Mouse (Mus musculus) retina, postnatal 1 day (tissue): ENCODE results near the gene Sumo2.
A peak's percentile ranks its signal among the peaks of the same experiment; 100 is the strongest.
"Not testable (repeated sequence)": the region's sequence is repeated elsewhere in the genome, so short reads cannot be mapped to it uniquely, and the experiment has no call there.

Source experiments
- DNase-seq: peaks from one replicate; pipeline ENCODE4 v3.0.0-alpha.2; 2012

Sumo2 gene

DNA sequence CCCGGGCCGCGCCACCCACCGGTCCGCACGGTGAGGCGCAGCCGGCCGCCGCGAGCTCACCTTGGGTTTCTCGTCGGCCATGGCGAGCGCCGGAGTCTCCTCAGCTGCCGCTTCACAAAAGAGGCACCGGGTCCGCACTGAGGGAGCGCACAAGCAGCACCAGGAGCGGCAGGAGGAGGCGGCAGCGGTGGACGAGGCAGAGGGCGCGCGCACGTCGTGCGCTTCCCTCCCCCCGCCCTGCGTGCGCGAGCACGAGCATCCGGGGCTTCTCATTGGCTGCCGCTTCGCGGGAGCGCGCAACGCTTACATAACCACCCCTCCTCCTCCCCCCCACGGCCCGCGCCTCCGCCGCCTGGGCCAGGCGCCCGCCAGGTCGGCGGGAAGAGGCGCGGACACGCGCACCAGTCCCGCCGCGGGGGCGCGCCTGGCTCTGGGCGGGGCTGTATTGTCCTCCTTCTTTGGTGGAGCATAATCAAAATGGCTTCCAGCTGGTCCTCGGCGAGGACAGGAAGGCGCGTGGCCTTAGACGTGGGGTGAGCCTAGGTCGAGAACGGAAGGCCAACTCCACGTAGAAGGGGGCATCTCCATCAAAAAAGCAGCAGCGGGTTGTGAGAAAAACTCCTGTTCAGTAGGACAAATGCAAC, at the start of gene Sumo2:
Gene Sumo2, minus strand, starts transcription at position 239 of the 644 bp plus-strand sequence.
- peak; percentile 99 for DNase-seq

DNA sequence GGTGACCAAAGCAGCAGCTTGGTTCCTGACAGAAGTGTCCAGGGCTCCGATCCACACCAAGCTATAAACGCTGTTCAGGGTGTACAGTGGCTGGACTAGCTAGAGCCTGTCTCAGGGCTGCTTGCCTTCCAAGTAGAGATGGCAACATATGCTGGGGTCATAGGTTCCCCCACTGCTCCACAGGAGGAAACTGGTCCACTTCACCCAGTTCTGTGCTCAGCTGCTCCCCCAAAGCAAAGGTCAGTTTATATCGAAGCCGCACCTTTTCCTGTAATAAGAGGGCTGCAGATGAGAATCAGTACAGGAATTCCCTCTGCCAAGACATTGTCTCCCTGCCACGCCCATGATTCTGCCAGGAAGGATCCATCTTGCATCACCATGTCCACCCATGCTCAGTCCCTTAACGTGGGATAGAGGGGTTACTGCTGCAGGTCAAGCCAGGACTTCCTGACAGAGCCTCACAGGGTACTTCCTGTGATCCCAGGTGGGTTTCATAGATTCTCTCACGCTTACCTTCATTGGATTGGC, 49.6 kb upstream of the Sumo2 start:
- no peak for DNase-seq

DNA sequence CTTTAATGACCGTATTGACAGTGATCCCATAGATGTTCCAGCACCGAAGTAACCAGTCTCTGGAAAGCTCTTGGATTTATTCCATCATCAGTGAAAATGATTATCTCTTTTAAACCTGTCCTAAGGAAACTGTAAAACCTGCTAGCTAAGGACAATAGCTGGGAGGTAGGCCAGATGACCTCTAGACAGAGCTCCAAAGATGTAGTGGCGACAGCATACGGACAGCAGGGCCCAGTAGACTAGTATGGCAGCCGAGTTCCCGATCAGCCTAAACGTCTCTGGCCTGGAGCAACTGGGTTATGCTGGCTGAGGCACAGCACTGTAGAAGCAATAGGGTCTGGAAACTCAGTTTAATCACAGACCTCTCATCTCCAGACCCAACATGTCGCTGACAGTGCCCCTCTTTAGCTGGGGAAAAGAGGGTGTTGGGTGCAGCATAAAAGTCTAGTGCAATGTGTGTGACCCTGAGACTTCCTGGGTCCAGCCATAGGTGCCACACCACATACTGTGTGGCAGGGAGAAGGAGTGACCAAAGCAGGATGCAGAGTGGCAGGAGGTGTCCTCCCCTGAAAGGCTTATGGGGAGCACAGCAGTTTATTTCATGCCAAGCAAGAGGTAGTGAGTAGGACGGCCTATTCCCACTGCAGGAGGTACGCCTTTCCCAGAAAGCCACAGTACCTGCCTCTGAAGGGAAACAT, 48.4 kb upstream of the Sumo2 start:
- no peak for DNase-seq

- no peak for DNase-seq
Observed at GRCm38 (mm10) chr11:115582913-115583606, 47.0 kb upstream of the Sumo2 start.

DNA sequence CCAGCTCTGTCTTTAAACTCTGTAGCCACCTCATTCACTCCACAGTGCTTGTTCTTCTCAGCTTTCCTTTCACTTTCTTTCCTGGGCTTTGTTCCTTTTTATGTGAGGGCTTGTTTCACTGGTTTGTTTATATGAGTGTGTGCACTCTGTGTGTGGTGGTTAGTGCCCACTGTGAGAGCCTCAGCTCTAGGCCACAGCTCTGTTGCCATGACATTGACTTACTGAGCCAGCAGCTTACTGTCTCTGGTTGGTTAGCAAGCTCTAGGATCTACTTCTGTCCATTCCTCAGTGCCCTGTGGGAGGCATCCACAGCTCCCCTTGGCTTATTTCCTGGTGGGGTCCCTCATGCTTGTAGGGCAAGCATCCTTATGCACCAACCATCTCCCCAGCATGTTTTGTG, 43.0 kb upstream of the Sumo2 start:
- no peak for DNase-seq

- no peak for DNase-seq
Observed at GRCm38 (mm10) chr11:115564961-115565360, 28.9 kb upstream of the Sumo2 start.

GRCm38 (mm10) chr11:115564064-115564809, 28.2 kb upstream of the Sumo2 start, which contains the start of gene Nup85:
Gene Nup85 (plus strand): TSS chr11:115564434.
- DNase-seq: peak; percentile 97

- peak; percentile 32 for DNase-seq
Observed at GRCm38 (mm10) chr11:115563406-115563805, 27.3 kb upstream of the Sumo2 start.

DNA sequence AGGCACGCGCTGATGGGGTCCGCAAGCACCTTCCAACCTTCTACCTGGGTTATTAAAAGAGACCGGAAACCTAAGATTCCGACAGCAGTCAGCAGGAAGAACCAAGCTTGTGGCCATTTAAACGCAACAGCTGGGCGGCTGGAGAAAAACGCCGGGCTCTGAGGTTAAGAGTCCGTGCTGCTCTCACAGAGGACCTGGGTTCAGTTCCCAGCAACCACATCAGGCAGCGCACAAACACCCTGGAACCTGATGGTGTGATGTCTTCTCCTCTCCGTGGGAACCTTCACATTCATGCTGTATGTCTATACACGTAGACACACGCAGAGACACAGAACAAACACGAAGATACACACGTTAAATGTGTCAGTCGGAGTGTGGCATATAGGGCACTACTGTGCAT, 19.6 kb upstream of the Sumo2 start:
- no peak for DNase-seq

GRCm38 (mm10) chr11:115552783-115553182, 16.7 kb upstream of the Sumo2 start:
- peak; percentile 31 for DNase-seq

GRCm38 (mm10) chr11:115543571-115543970, 7.5 kb upstream of the Sumo2 start:
- DNase-seq: no peak

GRCm38 (mm10) chr11:115538045-115538444, 2.0 kb upstream of the Sumo2 start:
- DNase-seq: no peak

- peak; percentile 22 for DNase-seq
Observed at GRCm38 (mm10) chr11:115536856-115537568, 936 bp upstream of the Sumo2 start.

DNA sequence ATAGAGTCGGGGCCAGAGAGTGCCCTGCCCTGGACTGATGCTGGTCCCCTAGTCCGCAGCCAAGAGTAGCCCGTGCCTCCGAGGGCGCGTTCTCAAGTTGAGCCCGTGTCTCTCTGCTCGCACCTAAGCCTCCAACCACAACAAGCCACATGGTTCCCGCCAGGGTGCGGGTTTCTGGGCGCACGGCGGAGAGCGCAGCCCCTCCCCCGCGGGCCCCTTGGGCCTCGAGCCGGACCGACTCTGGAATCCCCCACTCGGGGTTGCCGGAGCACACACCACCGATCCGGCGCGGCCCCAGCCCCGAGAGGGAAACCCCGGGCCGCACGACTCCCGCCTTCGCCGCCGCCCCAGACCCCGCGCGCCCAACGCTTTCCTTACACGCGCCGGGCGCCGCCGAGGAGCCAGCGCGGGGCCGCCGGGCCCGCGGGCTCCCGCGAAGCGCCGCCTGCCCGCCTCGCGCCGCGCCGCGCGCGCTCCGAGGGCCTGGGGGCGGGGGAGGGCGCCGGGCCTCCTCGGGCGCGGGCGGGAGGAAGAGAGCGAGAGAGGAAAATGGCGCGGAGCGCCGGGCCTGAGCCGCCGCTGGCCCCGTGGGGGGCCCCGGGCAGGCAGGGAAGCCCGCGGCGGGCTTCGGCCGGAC, 557 bp downstream of the Sumo2 start:
- peak; percentile 89 for DNase-seq

GRCm38 (mm10) chr11:115534759-115535371, 1.2 kb downstream of the Sumo2 start:
- no peak for DNase-seq

- not testable (repeated sequence) for DNase-seq
Observed at GRCm38 (mm10) chr11:115526446-115526845, 9.6 kb downstream of the Sumo2 start.

- DNase-seq: no peak
Observed at GRCm38 (mm10) chr11:115522703-115523102, 13.4 kb downstream of the Sumo2 start.

DNA sequence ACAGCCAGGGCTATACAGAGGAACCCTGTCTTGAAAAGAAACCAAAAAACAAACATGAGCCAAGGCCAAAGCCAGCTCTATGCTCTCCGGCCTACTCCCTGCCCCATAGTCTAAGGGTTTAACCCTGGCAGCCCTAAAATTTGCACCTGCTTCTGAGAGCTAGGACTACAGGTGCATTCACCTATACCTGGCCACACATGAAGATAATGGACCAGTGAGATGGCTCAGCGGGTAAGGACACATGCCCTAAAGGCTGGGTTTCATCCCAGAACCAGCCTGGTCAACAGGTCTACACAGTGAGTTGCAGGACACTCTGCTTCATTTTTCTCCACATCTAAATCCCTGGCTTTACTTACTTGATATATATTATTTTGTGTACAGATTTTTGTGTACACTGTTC, 13.8 kb downstream of the Sumo2 start:
- DNase-seq: no peak

- DNase-seq: no peak
Observed at GRCm38 (mm10) chr11:115521080-115521479, 15.0 kb downstream of the Sumo2 start.

GRCm38 (mm10) chr11:115520218-115520617, 15.9 kb downstream of the Sumo2 start:
- no peak for DNase-seq

- DNase-seq: no peak
Observed at GRCm38 (mm10) chr11:115519581-115519980, 16.5 kb downstream of the Sumo2 start.
